Mouse (Mus musculus): ENCODE measurements around the gene Rarb.

- TF ChIP-seq POLR2A (IDR thresholded peaks at IDR 0.05; ENCODE audit: insufficient read depth, low read length) = no peak
- TF ChIP-seq CTCF (IDR thresholded peaks at IDR 0.05; ENCODE audit: low read depth, low read length) = no peak
- TF ChIP-seq EP300 (IDR thresholded peaks at IDR 0.05; ENCODE audit: insufficient read depth, low read depth, low read length) = no peak
Measured at GRCm38 (mm10) chr14:16603040-16603590, 215.8 kb downstream of the Rarb start.
